Mouse (Mus musculus) hindbrain, embryonic 11.5 days (tissue): ENCODE measurements around the gene Olfr918. TPM values are rescaled to one million over a fixed set of nuclear protein-coding genes. Genes with fewer than 3 reads are reported as not detected.

Source experiments
- polyA plus RNA-seq: library from polyadenylated mRNA; unstranded; fragments of >200 nt; fragmentation: Nextera tagmentation; extraction: Ambion mirVana; gene quantifications from 2 replicates; pipeline ENCODE4 v1.2.1, GENCODE M21; 2014

Gene Olfr918
- polyA plus RNA-seq, 1 experiment from 2014 or later = not detected

Other genes starting within 250 kb of the Olfr918 start
- gene Olfr901, start 245.1 kb downstream of the Olfr918 start, polyA plus RNA-seq = not detected in 2 replicates
- not detected in 2 replicates for gene Olfr902, start 226.9 kb downstream of the Olfr918 start, polyA plus RNA-seq
- not detected in 2 replicates for gene Olfr904, start 211.5 kb downstream of the Olfr918 start, polyA plus RNA-seq
- not detected in 2 replicates for gene Olfr905, start 203.5 kb downstream of the Olfr918 start, polyA plus RNA-seq
- gene Olfr906, start 187.5 kb downstream of the Olfr918 start, polyA plus RNA-seq = not detected in 2 replicates
- not detected in 2 replicates for gene Olfr907, start 178.8 kb downstream of the Olfr918 start, polyA plus RNA-seq
- not detected in 2 replicates for gene Olfr911-ps1, start 153.0 kb downstream of the Olfr918 start, polyA plus RNA-seq
- not detected in 2 replicates for gene Olfr910, start 136.8 kb downstream of the Olfr918 start, polyA plus RNA-seq
- not detected in 2 replicates for gene Olfr912, start 94.4 kb downstream of the Olfr918 start, polyA plus RNA-seq
- gene Olfr913, start 81.8 kb downstream of the Olfr918 start, polyA plus RNA-seq = not detected in 2 replicates
- not detected in 2 replicates for gene Olfr914, start 69.5 kb downstream of the Olfr918 start, polyA plus RNA-seq
- not detected in 2 replicates for gene Olfr916, start 14.7 kb downstream of the Olfr918 start, polyA plus RNA-seq
- not detected in 2 replicates for gene Olfr917, start 8.8 kb downstream of the Olfr918 start, polyA plus RNA-seq
- gene Olfr919, start 29.1 kb upstream of the Olfr918 start, polyA plus RNA-seq = not detected in 2 replicates
- 9.9 and 11.1 TPM in 2 replicates for gene Vwa5a, start 43.7 kb upstream of the Olfr918 start, polyA plus RNA-seq
- 0.05 TPM in 1 of 2 replicates, not detected in the other for gene Olfr920, start 77.7 kb upstream of the Olfr918 start, polyA plus RNA-seq
- gene Olfr921, start 98.5 kb upstream of the Olfr918 start, polyA plus RNA-seq = not detected in 2 replicates
- not detected in 2 replicates for gene Olfr922, start 140.0 kb upstream of the Olfr918 start, polyA plus RNA-seq
- not detected in 2 replicates for gene Olfr923, start 151.9 kb upstream of the Olfr918 start, polyA plus RNA-seq
- gene Olfr924, start 169.8 kb upstream of the Olfr918 start, polyA plus RNA-seq = not detected in 2 replicates
- not detected in 2 replicates for gene Olfr26, start 180.5 kb upstream of the Olfr918 start, polyA plus RNA-seq
- gene Olfr926, start 202.5 kb upstream of the Olfr918 start, polyA plus RNA-seq = not detected in 2 replicates